Mouse (Mus musculus): ENCODE results near the gene Wdr43. TPM values are rescaled to one million over a fixed set of nuclear protein-coding genes. Genes with fewer than 3 reads are reported as not detected.

The Wdr43 gene
- total RNA-seq, 2 experiments from 2014 or later = 131 to 299 TPM

DNA sequence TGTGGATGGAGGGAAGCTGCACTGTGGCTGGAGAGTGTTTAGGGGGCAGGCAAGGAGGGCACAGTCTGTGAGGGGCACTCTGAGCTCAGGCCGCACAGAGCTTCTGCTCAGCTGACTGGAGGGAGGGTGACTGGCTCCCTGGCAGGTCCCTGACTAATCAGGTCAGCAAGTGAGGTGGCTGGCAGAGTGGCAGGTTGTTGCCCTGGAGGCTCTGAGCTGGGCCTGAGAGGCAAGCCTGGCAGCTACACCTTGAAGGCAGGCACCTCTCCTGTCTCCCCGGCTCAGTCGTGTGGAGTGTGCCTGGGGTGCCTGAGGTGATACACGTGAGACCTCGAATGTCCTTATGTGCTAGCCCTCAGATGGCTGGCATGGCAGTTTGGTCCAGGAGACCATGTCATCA, 80.7 kb downstream of the Wdr43 start:
- no peak for ATAC-seq (replicated peaks; ENCODE audit: poor library complexity, severe bottlenecking)

DNA sequence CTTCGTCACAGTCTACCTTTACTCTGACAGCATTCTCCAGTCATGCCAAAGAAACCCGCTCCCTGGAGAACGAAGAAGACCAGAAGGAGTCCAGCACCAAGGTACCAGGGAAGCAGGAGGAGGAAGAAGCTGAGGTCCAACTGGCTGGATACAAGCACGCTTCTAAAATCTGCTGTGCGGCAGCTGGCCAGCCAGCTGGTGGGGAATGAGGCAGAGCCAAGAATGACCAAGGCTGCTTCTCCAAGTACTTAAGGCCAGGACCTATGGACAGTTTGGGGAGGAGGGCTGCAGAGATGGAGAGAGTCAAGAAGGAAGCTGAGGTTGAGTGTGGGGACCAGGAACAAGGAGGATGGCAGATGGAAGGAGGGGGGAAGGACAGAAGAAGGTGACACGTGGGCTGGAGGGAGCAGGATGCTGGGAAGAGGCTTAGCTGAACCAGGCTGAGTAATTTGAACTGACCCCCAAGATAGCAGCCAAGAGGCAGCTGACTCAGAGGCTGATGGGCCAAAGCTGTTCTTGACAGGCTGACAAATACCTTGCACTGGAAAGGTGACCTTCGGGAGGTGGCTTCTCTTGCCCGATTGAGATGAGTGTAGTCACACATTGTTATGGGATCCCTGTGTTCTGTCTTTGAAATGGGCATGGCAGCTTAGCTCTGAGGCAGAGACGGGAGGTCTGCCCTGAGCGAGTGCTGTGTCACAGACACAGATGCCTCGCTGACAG, 82.4 kb downstream of the Wdr43 start:
- no peak for ATAC-seq (replicated peaks; ENCODE audit: poor library complexity, severe bottlenecking)

DNA sequence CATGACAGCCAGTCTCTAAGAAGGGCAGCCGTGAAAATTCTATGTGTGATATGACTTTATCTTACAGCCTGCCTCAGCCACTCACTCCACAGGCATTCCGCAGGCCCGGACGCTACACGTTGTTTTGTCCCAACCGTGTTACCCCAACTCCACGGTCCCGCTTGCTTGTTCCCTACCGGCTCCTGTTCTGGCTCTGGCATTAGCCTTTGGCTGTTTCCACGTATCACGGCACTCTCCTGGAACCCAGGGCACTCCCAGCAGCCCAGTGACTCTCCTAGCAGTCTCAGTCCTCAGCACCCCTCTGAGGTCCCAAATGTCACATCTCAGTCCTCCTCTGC, 82.9 kb downstream of the Wdr43 start:
- no peak for ATAC-seq (replicated peaks; ENCODE audit: poor library complexity, severe bottlenecking)

DNA sequence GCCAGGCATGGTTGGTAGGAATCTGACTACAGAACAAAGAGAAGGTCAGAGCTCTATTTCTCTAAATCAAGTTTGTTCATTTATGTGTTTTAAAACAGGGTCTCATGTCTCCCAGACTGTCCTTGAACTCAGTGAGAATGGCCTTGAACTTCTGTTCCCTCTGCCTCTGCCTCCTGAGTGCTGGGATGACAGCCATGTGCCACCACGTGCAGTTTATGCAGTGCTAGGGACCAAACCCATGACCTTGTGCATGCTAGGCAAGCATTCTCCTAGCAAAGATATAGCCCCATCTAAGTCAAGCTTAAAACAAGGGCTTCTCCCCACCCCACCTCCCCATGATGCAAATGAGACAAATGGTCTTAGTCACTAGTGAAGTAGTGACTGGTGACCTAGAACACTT, 89.4 kb downstream of the Wdr43 start:
- no peak for ATAC-seq (replicated peaks; ENCODE audit: poor library complexity, severe bottlenecking)

DNA sequence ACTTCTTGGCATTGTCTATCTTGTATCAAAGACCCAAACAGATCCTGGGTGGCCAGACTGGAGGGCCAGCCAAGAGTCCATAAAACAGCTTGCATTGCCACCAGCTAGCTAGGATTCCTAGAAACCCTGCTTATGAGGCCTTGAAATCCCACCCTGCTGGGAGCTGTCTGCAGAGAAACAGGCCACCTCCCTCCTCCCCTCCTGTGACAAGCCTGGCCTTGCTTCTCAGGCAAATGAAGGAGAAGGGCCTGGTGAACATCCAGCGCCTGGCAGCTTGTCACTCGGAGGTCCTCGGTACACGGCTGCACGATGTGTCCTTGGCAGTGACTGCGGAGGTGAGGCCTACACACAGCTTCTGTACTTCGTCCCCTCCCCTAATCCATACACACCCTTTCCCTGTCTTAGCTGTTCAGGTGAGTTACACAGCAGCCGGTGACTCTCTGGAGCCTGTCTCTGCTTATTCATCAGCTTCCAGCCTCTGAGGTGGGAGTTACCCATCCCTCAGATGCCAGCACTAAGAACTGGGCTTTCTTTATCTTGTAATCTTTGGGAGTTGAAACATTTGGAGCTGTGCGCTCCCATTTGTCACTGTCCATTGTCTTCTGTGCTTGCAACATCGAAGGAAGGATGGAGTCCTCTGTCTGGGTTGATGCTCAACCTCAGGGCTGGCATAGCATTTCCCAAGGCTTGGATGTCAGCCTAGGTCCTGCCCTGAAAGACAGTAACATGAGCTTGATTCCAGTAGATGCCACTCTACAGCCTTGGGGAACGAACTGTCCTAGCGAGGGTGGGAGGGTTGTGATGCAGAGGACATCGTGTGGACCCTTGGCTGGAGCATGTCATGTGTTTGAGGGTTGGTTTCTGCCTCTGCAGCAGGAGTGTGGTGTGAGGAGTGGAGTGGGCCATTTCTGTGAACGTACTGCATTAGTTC, 90.1 kb downstream of the Wdr43 start:
- no peak for ATAC-seq (replicated peaks; ENCODE audit: poor library complexity, severe bottlenecking)

DNA sequence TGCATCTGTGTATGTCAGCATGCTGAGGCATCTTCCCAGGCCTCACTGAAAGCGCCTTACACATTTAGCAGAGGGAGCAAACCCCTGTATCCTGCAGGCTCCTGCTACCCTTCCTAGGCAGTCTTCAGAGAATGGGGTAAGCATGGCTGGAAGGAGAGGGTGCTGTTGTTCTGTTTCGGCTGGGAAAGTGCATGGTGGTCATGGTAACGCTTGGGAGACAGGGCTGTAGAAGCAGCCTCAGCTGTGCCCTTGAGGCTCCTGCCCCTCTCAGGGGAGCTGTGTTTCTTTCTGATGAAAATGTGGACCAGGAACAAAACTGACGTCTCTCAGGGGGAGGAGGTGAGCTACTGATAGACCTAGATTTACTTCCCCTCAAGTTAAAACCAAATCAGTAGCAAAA, 92.0 kb downstream of the Wdr43 start:
- ATAC-seq (replicated peaks; ENCODE audit: poor library complexity, severe bottlenecking) = no peak

Other genes starting within 250 kb of the Wdr43 start
- gene Gm4707, start 156.0 kb upstream of the Wdr43 start, total RNA-seq (2014; fragmentation: Nextera tagmentation) = 6.0 and 7.7 TPM in 2 replicates
- gene Gm4707, start 156.0 kb upstream of the Wdr43 start, total RNA-seq (2017) = 1.0 and 4.9 TPM in 2 replicates
- gene Smchd1, start 140.6 kb upstream of the Wdr43 start, total RNA-seq (2014; fragmentation: Nextera tagmentation) = 98.4 and 118 TPM in 2 replicates
- 162 and 168 TPM in 2 replicates for gene Smchd1, start 140.6 kb upstream of the Wdr43 start, total RNA-seq (2017)
- gene Ndc80, start 89.0 kb upstream of the Wdr43 start, total RNA-seq (2014; fragmentation: Nextera tagmentation) = 23.1 and 24.6 TPM in 2 replicates
- 76.7 and 80.4 TPM in 2 replicates for gene Ndc80, start 89.0 kb upstream of the Wdr43 start, total RNA-seq (2017)
- gene Spdya, start 63.8 kb upstream of the Wdr43 start, total RNA-seq (2014; fragmentation: Nextera tagmentation) = not detected in 2 replicates
- 0.15 TPM in 1 of 2 replicates, not detected in the other for gene Spdya, start 63.8 kb upstream of the Wdr43 start, total RNA-seq (2017)
- gene Togaram2, start 57.4 kb downstream of the Wdr43 start, total RNA-seq (2014; fragmentation: Nextera tagmentation) = not detected in 2 replicates
- gene Togaram2, start 57.4 kb downstream of the Wdr43 start, total RNA-seq (2017) = not detected in 2 replicates
- gene Pcare, start 137.0 kb downstream of the Wdr43 start, total RNA-seq (2014; fragmentation: Nextera tagmentation) = not detected in 2 replicates
- not detected in 2 replicates for gene Pcare, start 137.0 kb downstream of the Wdr43 start, total RNA-seq (2017)
- not detected in 2 replicates for gene Clip4, start 152.6 kb downstream of the Wdr43 start, total RNA-seq (2014; fragmentation: Nextera tagmentation)
- gene Clip4, start 152.6 kb downstream of the Wdr43 start, total RNA-seq (2017) = not detected in 2 replicates